Mouse (Mus musculus): ENCODE data around the gene Il11ra1.
"Not testable (repeated sequence)": the region's sequence is repeated elsewhere in the genome, so short reads cannot be mapped to it uniquely, and the experiment has no call there.

GRCm38 (mm10) chr4:41767301-41767700 lies 67.5 kb downstream of the Il11ra1 start:
- not testable (repeated sequence) for TF ChIP-seq CTCF (IDR thresholded peaks at IDR 0.05; ENCODE audit: low read depth, low read length); EP300 (IDR thresholded peaks at IDR 0.05; ENCODE audit: insufficient read depth, low read depth, low read length)
